Mouse (Mus musculus): ENCODE data around the gene Gm2115. TPM values are rescaled to one million over a fixed set of nuclear protein-coding genes. Genes with fewer than 3 reads are reported as not detected.

The Gm2115 gene
- under 1 TPM; 0.11 to 0.16 TPM for total RNA-seq (2021)

GRCm38 (mm10) chr7:84528796-84529533 is at the start of gene Gm2115:
Gene Gm2115, plus strand, starts transcription at chr7:84528954.
- intact Hi-C loops (cut with DNase I): no loop called here
- peak; percentile 15 to 16 for DNase-seq

DNA sequence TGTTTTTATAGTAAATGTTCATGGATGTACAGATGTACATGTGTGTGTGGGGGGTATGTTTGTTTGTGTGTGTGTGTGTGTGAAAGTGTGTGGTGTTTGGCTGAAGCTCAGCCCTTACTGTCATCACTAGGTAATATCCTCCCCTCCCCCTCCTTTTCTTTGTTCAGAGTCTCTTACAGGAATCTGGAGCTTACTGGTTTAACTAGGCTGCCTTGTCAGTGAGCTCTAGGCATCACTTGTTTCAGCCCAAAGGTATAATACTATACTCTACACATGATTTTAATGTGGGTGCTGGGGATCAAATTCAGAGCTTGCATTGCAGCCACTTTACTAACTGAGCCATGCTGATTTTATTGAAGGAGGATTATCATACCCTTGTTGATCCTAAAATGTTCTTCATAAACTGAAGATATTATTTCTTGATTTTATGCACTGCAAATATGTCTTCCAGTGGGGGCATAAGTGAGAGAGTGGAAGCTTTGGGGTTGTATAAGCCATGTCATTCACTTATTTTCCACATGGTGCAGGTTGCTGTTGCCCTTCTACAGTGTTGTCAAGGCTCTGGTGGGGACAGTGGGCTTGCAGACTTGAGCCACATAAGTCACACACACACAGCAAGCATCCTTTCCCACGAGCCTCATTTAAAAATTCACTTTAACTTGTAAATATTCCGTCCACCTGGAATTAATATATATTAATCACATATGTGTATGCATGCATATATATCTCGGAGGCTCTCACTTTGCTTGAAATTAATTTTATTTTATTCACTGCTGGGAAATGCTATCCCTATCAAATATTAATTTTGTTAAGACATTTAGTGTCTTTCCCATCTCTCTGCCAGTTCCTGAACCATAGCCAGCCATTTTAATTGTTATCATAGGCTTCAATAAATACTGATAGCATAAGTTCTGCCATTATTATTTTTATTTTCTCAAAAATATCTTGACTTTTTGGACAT is 45.0 kb upstream of the Gm2115 start:
- intact Hi-C loops (cut with DNase I): no loop called here
- DNase-seq: no peak

DNA sequence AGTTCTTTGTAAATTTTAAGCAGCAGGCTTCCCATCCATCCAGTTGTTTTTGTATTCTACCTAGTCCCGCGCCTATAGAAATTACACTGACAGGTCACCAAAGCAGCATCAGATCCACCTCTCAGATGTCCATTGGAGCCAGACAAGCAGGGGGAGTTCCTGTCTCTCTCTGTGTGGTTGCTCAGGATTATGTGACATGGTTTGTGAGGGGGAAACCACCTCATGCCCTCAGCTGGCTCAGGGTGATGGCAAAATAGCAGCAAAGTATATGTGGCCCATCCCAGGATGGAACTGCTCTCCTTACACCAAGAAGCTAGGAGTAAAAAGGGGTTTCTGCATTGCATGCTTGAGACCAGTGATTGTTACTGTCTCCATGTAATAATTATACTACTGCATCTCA is 42.3 kb upstream of the Gm2115 start:
- no peak for DNase-seq
- intact Hi-C loops (cut with DNase I): no loop called here

DNA sequence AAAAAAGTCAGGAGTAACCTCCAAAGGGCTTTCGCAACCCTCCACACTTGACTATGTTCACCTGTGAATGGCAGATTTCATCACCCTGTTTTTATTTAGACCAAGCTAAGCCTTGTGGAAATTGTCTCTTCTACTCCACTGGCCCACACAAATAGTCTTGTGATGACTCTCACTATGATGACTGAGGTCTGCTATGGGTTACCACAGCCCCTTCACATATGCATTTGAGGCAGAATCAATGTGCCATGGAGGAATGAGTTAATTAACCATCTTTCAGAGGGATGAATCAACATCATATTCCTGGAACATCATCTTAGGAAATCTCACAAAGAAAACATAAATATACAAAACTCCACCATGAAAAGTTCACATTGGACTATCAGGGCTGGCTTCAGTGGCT is 25.6 kb upstream of the Gm2115 start:
- intact Hi-C loops (cut with DNase I): no loop called here
- no peak for DNase-seq

- intact Hi-C loops (cut with DNase I): no loop called here
- no peak for DNase-seq
Measured at GRCm38 (mm10) chr7:84518533-84519198, 10.1 kb upstream of the Gm2115 start.

GRCm38 (mm10) chr7:84521329-84521728 is 7.4 kb upstream of the Gm2115 start:
- intact Hi-C loops (cut with DNase I): no loop called here
- DNase-seq: no peak

- intact Hi-C loops (cut with DNase I): no loop called here
- no peak for DNase-seq
Measured at GRCm38 (mm10) chr7:84522426-84522825, 6.3 kb upstream of the Gm2115 start.

GRCm38 (mm10) chr7:84526171-84526570 is 2.6 kb upstream of the Gm2115 start:
- intact Hi-C loops (cut with DNase I): no loop called here
- no peak for DNase-seq

DNA sequence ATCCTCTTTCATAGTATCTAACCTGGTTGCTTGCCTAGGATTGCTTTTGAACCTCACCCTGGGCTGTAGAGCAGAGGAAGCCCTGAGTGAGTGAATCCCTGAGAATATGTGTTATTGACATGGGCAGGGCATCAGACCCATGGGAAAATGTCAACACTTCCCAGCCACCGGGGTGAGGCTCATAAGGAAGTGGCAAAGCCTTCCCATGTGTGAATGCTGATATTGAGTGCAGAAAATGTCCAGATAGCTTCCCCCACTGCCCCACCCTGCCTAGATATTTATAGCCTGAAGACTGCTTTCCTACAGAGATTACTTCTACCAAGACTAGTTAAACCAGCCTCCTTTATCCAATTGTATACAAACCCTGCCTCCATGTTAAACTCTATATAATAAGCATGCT is 4.0 kb downstream of the Gm2115 start:
- intact Hi-C loops (cut with DNase I): no loop called here
- no peak for DNase-seq

DNA sequence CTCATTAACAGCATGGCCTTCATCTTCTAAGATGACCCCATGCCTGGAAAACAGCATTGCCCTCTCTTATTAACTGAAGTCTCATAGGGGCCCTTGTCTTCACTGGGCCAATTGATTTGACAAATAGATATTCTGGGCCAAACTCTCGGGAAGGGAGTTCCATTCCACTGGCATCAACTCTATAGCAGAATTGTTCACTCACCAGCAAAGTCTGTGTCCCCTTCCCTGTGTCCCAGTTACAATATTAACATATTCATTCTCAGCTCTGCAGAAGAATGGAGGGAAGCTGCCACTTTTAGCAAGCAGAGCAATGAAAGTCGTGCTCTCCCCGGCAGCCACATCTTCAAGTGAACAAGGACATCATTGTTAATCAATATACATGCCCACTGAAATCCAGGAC is 5.9 kb downstream of the Gm2115 start:
- intact Hi-C loops (cut with DNase I): no loop called here

DNA sequence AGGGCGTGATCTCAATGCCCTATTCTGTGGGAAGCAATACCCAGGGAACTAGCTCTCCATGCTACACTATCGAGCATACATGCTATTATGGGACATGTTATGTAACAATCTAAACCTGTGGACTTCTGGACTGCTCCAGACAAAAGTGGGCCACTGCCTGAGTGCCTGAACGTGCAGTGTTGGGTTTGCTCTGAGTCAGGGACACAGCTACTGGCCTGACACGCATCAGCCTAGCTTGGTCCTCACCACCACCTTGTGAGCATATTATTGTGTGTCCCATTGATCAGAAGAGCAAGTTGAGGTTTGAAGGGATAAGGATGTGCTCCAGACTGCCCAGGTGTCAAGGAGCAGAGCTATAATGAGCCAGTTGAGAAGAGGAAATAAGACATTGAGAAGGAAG is 16.2 kb downstream of the Gm2115 start:
- intact Hi-C loops (cut with DNase I): no loop called here
- no peak for DNase-seq

More for the DNA sequence above, 5.9 kb downstream of the Gm2115 start:
- DNase-seq: no peak

DNA sequence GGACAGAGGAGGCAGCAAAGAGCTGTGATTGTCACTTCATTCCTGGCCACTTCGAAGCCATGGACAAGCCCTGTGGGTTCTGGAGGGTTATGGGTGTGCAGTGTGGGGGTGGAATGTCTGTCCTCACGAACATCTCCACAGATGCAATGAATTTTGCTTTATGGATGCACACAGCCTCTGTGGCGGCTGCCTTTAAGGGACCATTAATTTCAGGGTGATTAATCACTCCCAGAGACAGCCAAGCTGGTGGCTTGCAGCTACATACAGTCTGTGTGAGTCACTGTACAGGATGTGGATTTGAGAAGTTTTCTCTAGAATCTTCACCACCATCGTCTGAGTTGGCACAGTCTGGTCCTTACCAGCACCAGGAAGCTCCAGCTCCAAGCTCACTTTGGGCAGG is 17.9 kb downstream of the Gm2115 start:
- intact Hi-C loops (cut with DNase I): no loop called here
- no peak for DNase-seq

DNA sequence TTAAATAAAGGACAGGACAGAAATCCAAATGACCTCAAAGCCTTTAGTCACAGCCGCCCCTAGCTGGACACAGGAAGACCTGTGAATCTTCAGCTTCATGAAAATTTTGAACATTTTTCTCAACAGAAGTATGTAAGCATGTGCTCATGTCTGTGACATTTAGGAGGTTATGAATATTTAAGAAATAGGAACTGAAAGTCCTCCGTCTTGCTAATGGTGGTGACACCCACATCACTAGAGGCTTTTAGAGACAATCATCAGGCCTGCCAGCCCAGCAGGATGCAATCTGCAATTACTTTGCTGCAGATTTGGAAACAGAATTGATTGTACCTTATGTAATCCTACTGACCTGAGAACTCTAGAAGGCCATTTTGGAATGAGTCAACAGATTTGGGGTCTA is 22.7 kb downstream of the Gm2115 start:
- no peak for DNase-seq
- intact Hi-C loops (cut with DNase I): no loop called here

- intact Hi-C loops (cut with DNase I): no loop called here
- DNase-seq: no peak
Measured at GRCm38 (mm10) chr7:84555294-84555693, 26.5 kb downstream of the Gm2115 start.

- intact Hi-C loops (cut with DNase I): no loop called here
- DNase-seq: no peak
Measured at GRCm38 (mm10) chr7:84557332-84557731, 28.6 kb downstream of the Gm2115 start.

GRCm38 (mm10) chr7:84560500-84560899 is 31.7 kb downstream of the Gm2115 start:
- DNase-seq: no peak
- intact Hi-C loops (cut with DNase I): no loop called here

GRCm38 (mm10) chr7:84564236-84564635 is 35.5 kb downstream of the Gm2115 start:
- intact Hi-C loops (cut with DNase I): no loop called here
- no peak for DNase-seq

- no peak for DNase-seq
- intact Hi-C loops (cut with DNase I): no loop called here
Measured at GRCm38 (mm10) chr7:84566200-84566599, 37.4 kb downstream of the Gm2115 start.

GRCm38 (mm10) chr7:84577034-84577433 is 48.3 kb downstream of the Gm2115 start:
- intact Hi-C loops (cut with DNase I): no loop called here
- DNase-seq: no peak

GRCm38 (mm10) chr7:84578841-84579240 is 50.1 kb downstream of the Gm2115 start:
- no peak for DNase-seq

DNA sequence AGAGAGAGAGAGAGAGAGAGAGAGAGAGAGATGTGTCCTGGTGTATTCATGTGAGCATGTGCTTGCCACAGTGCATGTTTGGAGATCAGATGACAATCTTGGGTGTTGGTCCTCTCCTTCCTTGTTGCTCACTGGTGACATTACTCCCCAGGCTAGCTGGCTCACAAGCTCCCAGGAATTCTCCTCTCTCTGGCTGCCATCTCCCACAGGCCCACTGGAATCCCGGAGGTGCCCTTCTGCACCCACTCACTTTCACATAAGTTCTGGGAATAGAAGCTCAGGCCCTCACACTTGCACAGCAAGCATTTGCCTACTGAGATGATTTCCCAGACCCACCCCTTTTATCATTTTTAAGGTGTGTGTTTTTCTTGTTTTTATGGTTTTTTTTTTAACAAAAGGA is 51.0 kb downstream of the Gm2115 start:
- intact Hi-C loops (cut with DNase I): no loop called here
- DNase-seq: no peak

More at GRCm38 (mm10) chr7:84578841-84579240, 50.1 kb downstream of the Gm2115 start:
- intact Hi-C loops (cut with DNase I): no loop called here

All from heart, postnatal 36 days (tissue).